Mouse (Mus musculus) cerebral cortex, adult 2 months (tissue): Measurements from ENCODE around the gene Neurl1b.

Experiments
- WGBS: fragments of 180-500 bp; shearing (Covaris S2); methylation state at CpG from one replicate; pipeline ENCODE4 v1.1.7; 2018; 5-methylcytosine and 5-hydroxymethylcytosine counted together

Neurl1b gene

GRCm38 (mm10) chr17:26414523-26415354, at the start of gene Neurl1b:
Neurl1b (plus strand) TSS chr17:26414829.
- under 1% methylated on average over 95 of the region's 105 CpGs for WGBS

GRCm38 (mm10) chr17:26366792-26367191, 47.8 kb upstream of the Neurl1b start:
- 92% methylated on average over 4 of the region's 4 CpGs for WGBS

GRCm38 (mm10) chr17:26368336-26368992, 46.2 kb upstream of the Neurl1b start:
- WGBS: 49% methylated on average over 10 of the region's 10 CpGs

- 19% methylated on average over 9 of the region's 9 CpGs for WGBS
Observed at GRCm38 (mm10) chr17:26370521-26371245, 43.9 kb upstream of the Neurl1b start.

GRCm38 (mm10) chr17:26371246-26371535, 43.4 kb upstream of the Neurl1b start:
- 57% methylated on average over 3 of the region's 3 CpGs for WGBS

GRCm38 (mm10) chr17:26373211-26373610, 41.4 kb upstream of the Neurl1b start:
- WGBS: 74% methylated on average over 5 of the region's 5 CpGs

GRCm38 (mm10) chr17:26376416-26376815, 38.2 kb upstream of the Neurl1b start:
- 52% methylated on average over 1 of the region's 1 CpGs for WGBS

GRCm38 (mm10) chr17:26376994-26377744, 37.5 kb upstream of the Neurl1b start:
- 82% methylated on average over 4 of the region's 4 CpGs for WGBS

GRCm38 (mm10) chr17:26380280-26380985, 34.2 kb upstream of the Neurl1b start:
- WGBS: 35% methylated on average over 8 of the region's 8 CpGs

- 35% methylated on average over 4 of the region's 4 CpGs for WGBS
Observed at GRCm38 (mm10) chr17:26380986-26381446, 33.6 kb upstream of the Neurl1b start.

- WGBS: 26% methylated on average over 5 of the region's 5 CpGs
Observed at GRCm38 (mm10) chr17:26381613-26382012, 33.0 kb upstream of the Neurl1b start.

GRCm38 (mm10) chr17:26382176-26382575, 32.5 kb upstream of the Neurl1b start:
- 85% methylated on average over 3 of the region's 3 CpGs for WGBS

- 83% methylated on average over 5 of the region's 5 CpGs for WGBS
Observed at GRCm38 (mm10) chr17:26382687-26383086, 31.9 kb upstream of the Neurl1b start.

- 94% methylated on average over 3 of the region's 3 CpGs for WGBS
Observed at GRCm38 (mm10) chr17:26384111-26384510, 30.5 kb upstream of the Neurl1b start.

- WGBS: 67% methylated on average over 11 of the region's 11 CpGs
Observed at GRCm38 (mm10) chr17:26385252-26386130, 29.1 kb upstream of the Neurl1b start.

- WGBS: 62% methylated on average over 3 of the region's 3 CpGs
Observed at GRCm38 (mm10) chr17:26386131-26386481, 28.5 kb upstream of the Neurl1b start.

GRCm38 (mm10) chr17:26388106-26388505, 26.5 kb upstream of the Neurl1b start:
- 61% methylated on average over 3 of the region's 3 CpGs for WGBS

- 85% methylated on average over 9 of the region's 9 CpGs for WGBS
Observed at GRCm38 (mm10) chr17:26389241-26389640, 25.4 kb upstream of the Neurl1b start.

- 47% methylated on average over 5 of the region's 5 CpGs for WGBS
Observed at GRCm38 (mm10) chr17:26390666-26391065, 24.0 kb upstream of the Neurl1b start.

- WGBS: 70% methylated on average over 7 of the region's 7 CpGs
Observed at GRCm38 (mm10) chr17:26392355-26392754, 22.3 kb upstream of the Neurl1b start.
